Mouse (Mus musculus) megakaryocyte progenitor cell, adult 5-6 weeks (primary cell): Measurements from ENCODE around the gene Pacsin2. TPM values are rescaled to one million over a fixed set of nuclear protein-coding genes. Genes with fewer than 3 reads are reported as not detected.

Experiments used
- ATAC-seq: replicated peaks from 2 replicates; pipeline ENCODE4 v1.8.0; 2016; ENCODE audit warnings: mild to moderate bottlenecking, moderate TSS enrichment, inconsistent platforms; ENCODE audit not compliant: poor library complexity
- total RNA-seq, 2 experiments: library from RNA; stranded (forward) in 1 of 2; stranded (reverse) in 1 of 2; fragments of 157-497, 149-512 nt in 1 of 2; fragments of 200-1000 nt in 1 of 2; gene quantifications; 2 replicates each; pipeline versions ENCODE4 v1.2.3 to v1.2.4; 2015 to 2017

The Pacsin2 gene
- total RNA-seq, 2 experiments from 2014 or later, result 47.4 to 71.7 TPM

GRCm38 (mm10) chr15:83427294-83428163, 36.9 kb downstream of the Pacsin2 start:
- ATAC-seq, result peak; percentile 15

- ATAC-seq, result no peak
These were observed 38.6 kb downstream of the Pacsin2 start for GRCm38 (mm10) chr15:83425794-83426193.

GRCm38 (mm10) chr15:83425277-83425676, 39.1 kb downstream of the Pacsin2 start:
- ATAC-seq, result peak; percentile 51

GRCm38 (mm10) chr15:83423589-83424384, 40.6 kb downstream of the Pacsin2 start:
- ATAC-seq, result peak; percentile 61

GRCm38 (mm10) chr15:83422299-83422981, 42.0 kb downstream of the Pacsin2 start:
- peak; percentile 47 for ATAC-seq

- ATAC-seq, result peak; percentile 29
These were observed 44.8 kb downstream of the Pacsin2 start for GRCm38 (mm10) chr15:83419562-83419961.

- no peak for ATAC-seq
These were observed 45.7 kb downstream of the Pacsin2 start for GRCm38 (mm10) chr15:83418685-83419084.

- ATAC-seq, result no peak
These were observed 46.5 kb downstream of the Pacsin2 start for GRCm38 (mm10) chr15:83417916-83418315.

GRCm38 (mm10) chr15:83417407-83417806, 47.0 kb downstream of the Pacsin2 start:
- ATAC-seq, result no peak

GRCm38 (mm10) chr15:83415391-83415790, 49.0 kb downstream of the Pacsin2 start:
- no peak for ATAC-seq

GRCm38 (mm10) chr15:83411616-83412015, 52.8 kb downstream of the Pacsin2 start:
- ATAC-seq, result no peak

- no peak for ATAC-seq
These were observed 53.7 kb downstream of the Pacsin2 start for GRCm38 (mm10) chr15:83410735-83411134.

- ATAC-seq, result peak; percentile 32; the same call in 1 of the 2 replicates
These were observed 54.1 kb downstream of the Pacsin2 start for GRCm38 (mm10) chr15:83410270-83410669.

GRCm38 (mm10) chr15:83408692-83409442, 55.5 kb downstream of the Pacsin2 start:
- ATAC-seq, result peak; percentile 35

- ATAC-seq, result peak; percentile 49
These were observed 56.2 kb downstream of the Pacsin2 start for GRCm38 (mm10) chr15:83408216-83408615.

GRCm38 (mm10) chr15:83407502-83407901, 56.9 kb downstream of the Pacsin2 start:
- no peak for ATAC-seq

- ATAC-seq, result peak; percentile 55
These were observed 58.5 kb downstream of the Pacsin2 start for GRCm38 (mm10) chr15:83405866-83406265.

- no peak for ATAC-seq
These were observed 60.4 kb downstream of the Pacsin2 start for GRCm38 (mm10) chr15:83404008-83404407.

GRCm38 (mm10) chr15:83403016-83403415, 61.4 kb downstream of the Pacsin2 start:
- ATAC-seq, result no peak

- peak; percentile 50; the same call in 1 of the 2 replicates for ATAC-seq
These were observed 71.7 kb downstream of the Pacsin2 start for GRCm38 (mm10) chr15:83392722-83393121.
